Mouse (Mus musculus) urinary bladder, postnatal 36 days (tissue): ENCODE data around the gene Rnf130.
A peak's percentile ranks its signal among the peaks of the same experiment; 100 is the strongest.

Experiments used
- DNase-seq, 2 experiments: peaks; one replicate each; pipeline ENCODE4 v3.0.0; 2022; ENCODE audit warnings: low spot score in 2 of 2, mixed read lengths in 1 of 2

Gene Rnf130

DNA sequence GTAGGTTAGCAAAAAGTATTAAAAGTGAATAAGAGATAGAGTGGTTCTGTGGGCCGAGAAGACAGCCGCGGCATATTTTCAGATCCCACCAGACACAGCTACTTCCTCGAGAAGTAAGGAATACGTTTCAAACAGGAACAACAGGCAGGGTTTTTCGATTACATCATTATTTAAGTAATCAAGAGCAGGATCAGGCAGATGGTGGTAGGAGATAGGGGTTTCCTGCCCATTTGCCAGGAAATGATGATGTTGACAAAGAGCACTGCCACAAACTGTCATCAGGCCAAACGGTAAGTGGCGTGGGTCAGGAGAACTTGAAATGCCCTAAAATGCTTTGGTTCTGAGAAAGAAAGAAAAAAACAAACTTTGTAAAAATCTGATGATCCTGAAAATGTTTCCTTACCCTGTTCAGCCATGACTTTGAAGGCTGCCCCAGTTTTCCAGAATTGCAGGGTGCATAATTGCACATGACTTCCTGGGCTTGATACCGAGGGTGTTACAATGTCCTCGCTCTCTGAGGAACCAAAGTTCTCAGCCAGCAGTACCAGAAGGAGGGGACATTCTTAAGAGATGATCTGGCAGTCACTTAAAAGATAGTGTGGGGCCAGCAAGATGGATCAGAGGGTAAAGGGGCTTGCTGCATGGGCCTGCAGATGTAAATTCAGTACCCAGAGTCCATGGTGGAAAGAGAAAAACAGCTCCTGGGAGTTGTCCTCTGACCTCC, 109.2 kb downstream of the Rnf130 start:
- DNase-seq = no peak

DNA sequence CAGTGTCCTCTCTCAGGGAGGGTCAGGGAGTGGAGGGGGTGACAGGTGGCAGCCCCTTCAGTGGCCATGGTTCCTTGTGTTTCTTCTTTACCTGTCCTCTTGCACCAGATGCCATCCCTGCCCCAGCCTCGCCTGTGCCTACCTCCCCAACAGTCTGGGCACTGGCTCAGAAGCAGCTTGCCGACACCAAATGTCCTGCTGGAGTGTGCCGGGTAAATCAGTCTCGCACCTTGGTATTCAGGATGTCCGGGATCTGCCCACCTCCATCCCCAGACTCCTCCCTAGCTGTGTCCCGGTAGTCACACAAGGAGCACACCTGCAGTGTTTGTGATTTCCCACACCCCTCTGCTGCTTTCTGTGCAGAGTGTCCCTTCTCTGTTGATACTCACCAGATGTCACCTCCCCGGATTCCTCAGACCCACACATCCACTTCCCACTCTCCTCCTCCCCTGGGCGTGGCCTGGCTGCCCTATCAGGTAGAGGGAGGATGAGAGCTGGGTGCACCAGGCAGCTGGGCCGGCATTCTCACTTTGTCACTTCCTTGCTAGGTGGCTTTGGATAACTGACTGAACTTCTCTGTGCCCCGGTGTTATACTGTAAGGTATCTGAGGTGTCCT, 113.2 kb downstream of the Rnf130 start:
- no peak for DNase-seq

DNA sequence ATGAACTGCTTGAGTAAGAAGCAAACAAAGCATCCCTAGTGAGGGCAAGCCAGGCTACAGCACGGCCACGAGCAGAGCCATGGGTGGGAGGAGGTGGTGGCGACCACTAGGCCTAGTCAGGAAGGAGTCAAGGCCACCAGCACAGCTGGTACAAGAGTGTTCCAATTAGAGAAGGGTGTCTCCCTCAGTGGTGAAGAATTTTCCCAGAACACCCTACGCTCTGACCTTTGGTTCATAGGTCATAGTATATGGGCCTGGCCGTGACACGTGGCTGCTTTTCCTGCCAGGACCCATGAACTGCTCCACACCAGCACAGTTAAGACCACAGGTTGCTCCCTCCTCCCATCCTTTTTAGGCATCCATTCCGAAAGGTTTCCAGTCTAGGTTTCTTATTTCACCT, 114.4 kb downstream of the Rnf130 start:
- DNase-seq = no peak

DNA sequence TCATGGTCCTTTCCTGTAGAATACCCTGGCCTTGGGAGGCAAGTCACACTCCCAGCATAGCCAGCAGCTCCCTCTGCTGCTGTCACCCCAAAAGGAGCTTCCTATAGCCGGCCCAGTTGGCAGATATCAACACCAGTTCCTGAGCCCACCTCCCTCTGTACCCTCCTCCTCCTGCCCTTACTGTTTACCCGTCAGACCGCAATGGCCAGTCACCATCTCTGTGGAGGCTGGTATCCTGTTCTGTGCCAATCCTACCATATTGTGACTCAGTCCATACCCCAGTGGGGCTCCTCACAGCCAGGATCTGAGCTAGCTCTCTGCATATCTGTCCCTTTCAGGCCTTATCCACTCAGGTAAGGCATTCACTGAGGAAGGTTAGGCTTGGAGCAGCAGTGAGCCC, 120.4 kb downstream of the Rnf130 start:
- DNase-seq = no peak

DNA sequence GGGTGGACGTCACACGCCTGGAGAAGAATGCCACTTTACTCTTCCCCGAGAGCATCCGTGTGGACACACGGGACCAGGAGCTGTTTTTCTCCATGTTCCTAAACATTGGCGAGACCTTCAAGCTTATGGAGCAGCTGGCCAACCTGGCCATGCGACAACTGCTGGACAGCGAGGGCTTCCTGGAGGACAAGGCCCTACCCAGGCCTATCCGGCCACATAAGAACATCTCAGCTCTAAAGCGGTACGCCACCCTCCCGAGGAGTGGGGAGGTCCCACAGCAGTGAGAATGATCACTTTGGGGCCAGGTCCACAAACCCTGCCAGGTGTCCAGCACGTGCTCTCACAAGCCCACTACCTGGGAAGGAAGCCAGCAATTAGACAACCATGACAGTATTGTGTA, 121.0 kb downstream of the Rnf130 start:
- no peak for DNase-seq

DNA sequence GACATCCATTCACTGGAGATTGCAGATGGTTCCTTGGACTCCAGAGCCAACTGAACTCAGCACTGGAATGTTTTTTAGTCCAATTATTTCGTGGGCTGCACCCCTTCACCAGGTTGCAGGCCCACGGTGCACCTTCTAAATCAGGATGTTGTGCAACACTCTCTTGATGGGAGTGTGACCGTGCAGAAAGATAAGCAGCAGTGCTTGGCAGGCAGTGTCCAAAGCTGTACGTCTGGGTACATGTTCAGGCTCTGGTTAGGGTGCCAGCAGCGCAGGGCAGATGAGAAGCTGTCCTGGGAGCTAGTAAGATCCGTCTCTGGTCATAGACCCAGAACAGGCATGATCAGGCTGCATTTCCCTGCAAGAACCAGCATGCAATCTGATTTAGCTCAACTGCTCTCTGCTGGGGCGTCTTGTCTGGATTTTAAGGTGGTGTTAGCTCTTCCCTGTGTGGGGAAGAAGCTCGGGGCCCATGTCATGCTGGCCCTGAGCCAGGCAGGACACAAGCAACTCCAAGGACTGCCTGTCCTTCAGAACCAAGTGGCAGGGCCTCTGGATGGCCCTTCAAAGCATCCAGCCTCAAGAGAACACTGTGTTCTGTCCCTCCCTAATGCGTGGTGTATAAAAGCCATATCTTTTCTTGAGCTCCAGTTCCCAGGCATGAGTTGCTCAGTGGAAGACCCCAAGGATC, 122.3 kb downstream of the Rnf130 start:
- DNase-seq = no peak

DNA sequence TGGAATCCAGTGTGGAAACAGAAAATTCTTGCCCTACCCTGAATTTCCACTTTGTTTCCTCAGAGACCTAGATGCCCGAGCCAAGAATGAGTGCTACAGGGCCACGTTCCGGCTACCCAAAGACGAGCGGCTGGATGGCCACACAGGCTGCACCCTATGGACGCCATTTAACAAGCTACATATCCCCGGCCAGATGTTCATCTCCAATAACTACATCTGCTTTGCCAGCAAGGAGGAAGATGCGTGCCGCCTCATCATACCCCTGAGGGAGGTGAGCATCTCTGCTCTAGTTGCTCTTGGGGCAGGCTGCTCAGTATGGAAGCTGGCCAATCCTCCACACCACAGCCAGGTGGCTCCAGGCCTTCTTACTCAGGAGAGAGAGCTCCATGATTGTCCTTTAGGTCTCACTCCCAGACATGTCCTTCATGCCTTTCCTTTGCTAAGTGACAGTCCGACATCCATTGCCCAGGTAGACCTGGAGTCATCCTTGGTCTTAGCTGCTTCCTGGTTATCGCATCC, 122.9 kb downstream of the Rnf130 start:
- no peak for DNase-seq

DNA sequence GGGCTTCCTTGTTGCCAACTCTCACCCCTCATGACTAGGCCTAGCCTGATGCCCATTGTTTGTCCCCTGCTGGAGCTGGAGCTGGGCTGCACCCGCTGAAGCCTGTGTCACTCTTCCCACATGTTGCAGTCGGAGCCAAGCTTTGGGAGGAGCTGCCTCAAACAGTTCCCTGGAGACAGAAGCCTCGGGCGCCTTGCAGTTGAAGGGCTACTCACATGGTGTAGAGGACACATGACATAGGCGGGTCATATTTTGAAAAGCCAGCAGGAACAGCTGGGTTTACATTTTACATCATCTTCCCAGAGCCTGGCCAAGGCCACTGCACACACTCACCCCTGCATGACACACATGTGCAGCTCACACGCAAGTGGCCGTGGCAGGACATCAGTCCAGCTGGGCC, 124.1 kb downstream of the Rnf130 start:
- DNase-seq = peak in 1 of 2 experiments; percentile 33

DNA sequence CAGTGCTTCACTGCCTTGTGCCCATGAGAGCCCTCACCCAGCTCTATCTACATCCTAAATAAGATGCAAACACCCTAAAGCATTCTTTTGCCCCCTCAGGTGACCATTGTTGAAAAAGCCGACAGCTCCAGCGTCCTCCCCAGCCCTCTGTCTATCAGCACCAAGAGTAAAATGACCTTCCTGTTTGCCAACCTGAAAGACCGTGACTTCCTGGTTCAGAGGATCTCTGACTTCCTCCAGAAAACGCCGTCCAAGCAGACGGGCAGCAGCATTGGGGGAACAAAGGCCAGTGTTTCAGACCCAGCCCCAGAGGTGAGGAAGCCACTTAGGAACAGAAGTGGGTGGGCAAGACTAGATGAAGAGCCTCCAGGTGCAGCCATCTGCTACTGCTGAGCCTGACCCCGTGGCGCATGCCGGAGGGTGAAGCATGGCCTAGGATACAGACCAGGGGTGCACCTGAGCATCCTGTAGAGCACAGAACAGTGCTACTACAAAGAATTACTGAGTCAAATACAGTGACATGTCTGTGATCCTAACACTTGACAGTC, 124.5 kb downstream of the Rnf130 start:
- no peak for DNase-seq

DNA sequence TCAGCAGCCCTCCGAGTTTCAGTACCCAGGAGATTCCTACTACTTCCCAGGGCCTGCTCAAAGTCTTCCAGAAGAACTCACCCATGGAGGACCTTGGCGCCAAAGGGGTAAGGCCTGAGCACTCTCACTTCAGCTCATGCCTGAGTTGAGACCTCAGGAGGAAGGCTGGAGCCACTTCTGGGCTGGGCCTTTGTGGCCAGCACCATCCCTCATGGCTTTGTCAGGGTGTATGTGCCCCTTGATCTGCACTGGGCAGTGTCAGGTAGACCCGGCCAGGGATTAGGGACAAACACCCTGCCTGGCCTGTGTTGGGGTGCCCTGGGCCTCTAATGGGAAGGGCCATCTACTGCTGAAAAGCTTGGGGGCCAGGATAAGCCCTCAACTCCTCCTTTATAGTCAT, 126.2 kb downstream of the Rnf130 start:
- DNase-seq = no peak

DNA sequence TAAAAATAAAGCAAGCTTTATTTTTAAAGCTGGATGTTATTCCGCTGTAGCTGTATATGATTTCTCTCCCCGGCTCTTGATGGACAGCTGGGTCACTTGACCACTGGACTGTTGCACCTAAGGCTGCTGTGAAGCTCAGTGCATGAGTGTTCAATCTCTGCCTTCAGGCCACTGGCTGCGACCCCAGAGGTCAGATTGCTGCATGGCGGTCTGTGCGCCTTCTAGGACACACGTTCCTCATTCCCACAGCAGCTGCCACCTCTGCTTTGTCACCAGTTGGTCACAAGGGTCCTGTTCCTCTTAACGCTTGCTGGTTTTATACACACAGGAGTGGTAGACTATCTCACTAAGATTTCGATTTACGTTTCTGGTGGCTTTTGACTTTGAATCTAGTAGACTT, 129.0 kb downstream of the Rnf130 start:
- DNase-seq = no peak
